ENCODE assay signal across 10 mouse cellular contexts in the genomic region with DNA sequence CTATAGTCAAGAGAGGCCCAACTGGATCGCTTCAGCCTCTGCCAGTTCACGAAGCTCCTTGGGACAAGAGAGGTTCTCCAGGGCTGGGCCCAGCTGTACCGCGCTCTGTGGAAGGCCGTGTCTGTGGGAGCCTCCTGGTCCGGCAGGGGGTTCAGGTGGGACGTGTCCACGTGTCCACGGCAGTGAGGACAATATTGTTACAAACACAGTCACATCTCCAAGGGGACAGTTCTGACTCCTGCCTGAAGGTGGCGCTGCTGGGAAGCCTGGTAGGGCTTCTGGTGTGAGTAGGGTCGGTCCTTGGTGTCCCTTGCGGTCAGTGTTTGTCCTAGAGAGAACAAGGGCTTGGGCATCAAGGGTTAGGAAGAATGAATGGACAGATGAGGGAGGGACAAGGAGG. TPM values are rescaled to one million over a fixed set of nuclear protein-coding genes. Genes with fewer than 3 reads are reported as not detected.
A peak's percentile ranks its signal among the peaks of the same experiment; 100 is the strongest.
DNase-seq lines count a peak whose midpoint lies in the region; ATAC-seq and TF ChIP-seq lines count a peak whose summit lies in the region.
"Had no signal": no experiment of that assay in that cellular context is flagged by ENCODE, and none has a peak within 500 bp of the region (broad histone marks: within the 10 kb centered on the region; RNA-seq: fewer than 3 reads in every experiment).

No protein-coding gene starts in this region.

- H3K36me3 ChIP-seq in kidney, embryonic 16.5 days (ENCODE audit: insufficient read depth, low read length), result peaks cover 10% of the 10 kb centered on the region; the same call in 1 of the 2 replicates

- peak; percentile 51 for DNase-seq in adrenal gland, postnatal 10 days
- DNase-seq in adrenal gland, adult 2 months, result no peak
- peak; percentile 60 for DNase-seq in kidney, postnatal 10 days
- peak; percentile 74 for DNase-seq in R1 (ENCODE audit: low read depth, low spot score)
- DNase-seq in frontal cortex, postnatal 10 days (ENCODE audit: low spot score in 2 of 2), result no peak
- DNase-seq in urinary bladder, postnatal 10 days (ENCODE audit: low spot score), result no peak

- no peak overlapping the region for H3K4me3 ChIP-seq in kidney, embryonic 16.5 days (ENCODE audit: low read length)
- H3K4me3 ChIP-seq in olfactory bulb, adult 2 months (ENCODE audit: insufficient read depth, low read depth, low read length), result no peak overlapping the region
- H3K4me3 ChIP-seq: embryonic facial prominence, embryonic 15.5 days had no signal

- WGBS in kidney, embryonic 16.5 days, result 89% methylated on average over 12 of the region's 12 CpGs
- 86% methylated on average over 12 of the region's 12 CpGs for WGBS in olfactory bulb, adult 2 months

- ATAC-seq in kidney, embryonic 16.5 days (ENCODE audit: low FRiP score, low TSS enrichment), result no peak

- H3K4me1 ChIP-seq in kidney, embryonic 16.5 days (ENCODE audit: insufficient read depth, low read length), result peaks cover 5% of the 10 kb centered on the region
- H3K4me1 ChIP-seq in olfactory bulb, adult 2 months (ENCODE audit: control insufficient read depth, insufficient read depth, low read length), result peaks cover 35% of the 10 kb centered on the region

- no peaks in the 10 kb centered on the region for H3K27me3 ChIP-seq in kidney, embryonic 16.5 days (ENCODE audit: insufficient read depth, low read length)
- H3K27me3 ChIP-seq: embryonic facial prominence, embryonic 15.5 days had no signal

- no peak overlapping the region for H3K9ac ChIP-seq in kidney, embryonic 16.5 days (replicated peaks; ENCODE audit: low read length)
- H3K9ac ChIP-seq: embryonic facial prominence, embryonic 15.5 days had no signal

- TF ChIP-seq POLR2A in olfactory bulb, adult 2 months (IDR thresholded peaks at IDR 0.05; ENCODE audit: insufficient read depth, low read depth, low read length), result no peak

- H3K9me3 ChIP-seq in kidney, embryonic 16.5 days (ENCODE audit: low read length), result no peaks in the 10 kb centered on the region
- H3K9me3 ChIP-seq: embryonic facial prominence, embryonic 15.5 days had no signal

- no peak overlapping the region for H3K4me2 ChIP-seq in kidney, embryonic 16.5 days (replicated peaks; ENCODE audit: low read depth, low read length)
- H3K4me2 ChIP-seq: embryonic facial prominence, embryonic 15.5 days had no signal

- TF ChIP-seq CTCF in olfactory bulb, adult 2 months (IDR thresholded peaks at IDR 0.05; ENCODE audit: insufficient read depth, low read depth, low read length), result peak; percentile 71; the same call in 1 of the 2 replicates

- no peak overlapping the region for H3K27ac ChIP-seq in kidney, embryonic 16.5 days (ENCODE audit: low read length)
- H3K27ac ChIP-seq in olfactory bulb, adult 2 months (ENCODE audit: insufficient read depth, low read depth, low read length), result no peak overlapping the region
- H3K27ac ChIP-seq: embryonic facial prominence, embryonic 15.5 days had no signal

RNA-seq across cellular contexts. Expression of a gene that starts 33.9 kb away (rescaled TPM):
- total RNA-seq in adrenal gland, postnatal 10 days (2021), result 100 to 1,000 TPM in 1 of 2 experiments, 10 to 100 TPM in 1; 69.8 to 112 TPM
- total RNA-seq in adrenal gland, adult 2 months (2021), result 10 to 100 TPM; 51.6 to 66.0 TPM
- 21.2 and 21.3 TPM in 2 replicates for polyA plus RNA-seq in adrenal gland, adult 2 months (2012; rRNA removed)
- 73.8 and 76.9 TPM in 2 replicates for polyA plus RNA-seq in kidney, embryonic 16.5 days (2015; fragmentation: Nextera tagmentation; extraction: Ambion mirVana)
- polyA plus RNA-seq in olfactory bulb, adult 2 months (2012; ENCODE audit: insufficient read depth, insufficient read length, low replicate concordance, missing spikeins), result not detected in 2 replicates
- total RNA-seq: neutrophil, adult 5-6 weeks had no signal

Comparison
In these comparisons a context has a peak if more than half of its experiments do, and no peak if none do; other contexts are left out.
1. DNase-seq: peak in adrenal gland, postnatal 10 days (single experiment), kidney, postnatal 10 days (single experiment) and R1 (single experiment); none in adrenal gland, adult 2 months (single experiment), frontal cortex, postnatal 10 days (0 of 2) and urinary bladder, postnatal 10 days (single experiment).
2. RNA of a gene that starts 33.9 kb away (polyA plus RNA-seq): 73.8 to 76.9 TPM in kidney, embryonic 16.5 days and 21.2 to 21.3 TPM in adrenal gland, adult 2 months; not detected in olfactory bulb, adult 2 months; every median in the first group is over 10 times any median in the second.